Mouse (Mus musculus): ENCODE measurements around the gene Tnpo3.

Gene Tnpo3

GRCm38 (mm10) chr6:29500177-29500576 is 109.5 kb downstream of the Tnpo3 start:
- in situ Hi-C loops (cut with MboI; ENCODE audit: unreplicated experiment in 2 of 2) = loop anchor here in 1 of 2 experiments (10.0 kb wide), 1 partner anchor 145 kb away; no protein-coding TSS in a partner anchor

GRCm38 (mm10) chr6:29497791-29498190 is 111.9 kb downstream of the Tnpo3 start:
- in situ Hi-C loops (cut with MboI; ENCODE audit: unreplicated experiment in 2 of 2) = loop anchor here in 1 of 2 experiments (25.0 kb wide), 1 partner anchor 335 kb away; the partner anchor contains the start of gene Rbm28

GRCm38 (mm10) chr6:29496270-29496669 is 113.4 kb downstream of the Tnpo3 start:
- in situ Hi-C loops (cut with MboI; ENCODE audit: unreplicated experiment in 2 of 2) = loop anchor here in 1 of 2 experiments (25.0 kb wide), 1 partner anchor 334 kb away; the partner anchor contains the start of gene Rbm28

- in situ Hi-C loops (cut with MboI; ENCODE audit: unreplicated experiment in 2 of 2) = loop anchor here in 1 of 2 experiments (25.0 kb wide), 1 partner anchor 332 kb away; the partner anchor contains the start of gene Rbm28
These were observed 115.6 kb downstream of the Tnpo3 start for GRCm38 (mm10) chr6:29494101-29494500.
